Mouse (Mus musculus) megakaryocyte, embryonic 14.5 days (primary cell): Measurements from ENCODE around the gene Tns3.

Source experiments
- FLI1 ChIP-seq: IDR thresholded peaks from 2 replicates; pipeline ENCODE4 v1.6.1; 2012; ENCODE audit warnings: low read length, inconsistent platforms, mixed read lengths
- GATA1 ChIP-seq: IDR thresholded peaks from 3 replicates; pipeline ENCODE4 v1.6.1; 2012; ENCODE audit warnings: mixed read lengths, low read length, inconsistent platforms, borderline replicate concordance

DNA sequence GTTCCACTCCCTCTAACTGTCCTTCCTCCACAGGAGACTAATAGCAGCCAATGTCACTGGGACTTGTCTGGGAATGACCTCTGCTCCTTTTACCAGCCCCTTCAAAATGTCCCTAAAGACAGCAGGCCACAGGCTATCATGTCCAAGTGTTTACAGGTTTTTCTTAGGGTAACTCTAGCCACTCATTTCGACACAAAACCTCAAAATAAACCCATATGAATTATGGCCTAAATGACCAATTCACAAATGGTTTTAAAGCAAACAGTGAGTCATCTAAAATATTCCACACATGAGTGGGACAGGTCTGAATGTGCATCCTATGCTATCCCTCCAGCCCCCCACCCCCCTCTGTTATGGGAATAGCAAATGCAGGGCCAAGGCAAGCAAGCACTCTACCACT is 40.8 kb upstream of the Tns3 start:
- TF ChIP-seq GATA1 (no peak), FLI1 (no peak)
